Mouse (Mus musculus) lung, postnatal 0 days (tissue): Measurements from ENCODE around the gene Hoxd4.

Source experiments
- CTCF ChIP-seq: IDR thresholded peaks from 2 replicates; pipeline ENCODE4 v1.5.1; 2016; ENCODE audit warnings: antibody characterized with exemption, mild to moderate bottlenecking
- EP300 ChIP-seq: IDR thresholded peaks from 2 replicates; pipeline ENCODE4 v1.6.1; 2016; ENCODE audit warnings: antibody characterized with exemption, mild to moderate bottlenecking, control low read depth

- no peak for TF ChIP-seq CTCF
- TF ChIP-seq EP300: no peak
Observed at GRCm38 (mm10) chr2:74760146-74760545, 48.4 kb downstream of the Hoxd4 start.
